Mouse (Mus musculus) liver, embryonic 14.5 days (tissue): ENCODE measurements at regions not wholly inside any gene's neighbourhood (a gene's known extent, or its start where the extent isn't known, plus 50 kb on each side); places are given as distances from the start of the nearest gene placed in this dataset.

Source experiments
- ATAC-seq: fragments of 200-750 bp; cut with Nextera tagmentation; 2 replicates; pipeline ENCODE4 v1.8.0; 2017; ENCODE audit warnings: moderate number of reproducible peaks, mild to moderate bottlenecking, moderate library complexity; ENCODE audit not compliant: insufficient read depth
- DNase-seq, 3 experiments: peaks; one replicate each; pipeline ENCODE4 v3.0.0-alpha.2; 2012 to 2013; ENCODE audit warnings: low read depth in 3 of 3, low spot score in 3 of 3
- H3K27ac ChIP-seq: fragments of 300-500 bp; sonication (generic); 2 replicates; pipeline ENCODE4 v1.5.1; 2014; ENCODE audit warnings: moderate library complexity, mild to moderate bottlenecking, control low read depth, inconsistent platforms
- H3K27me3 ChIP-seq: fragments of 300-500 bp; sonication (generic); 2 replicates; pipeline ENCODE4 v1.6.1; 2014; ENCODE audit warnings: mild to moderate bottlenecking, low read length, moderate library complexity; ENCODE audit not compliant: control insufficient read depth, insufficient read depth
- H3K36me3 ChIP-seq: fragments of 300-500 bp; sonication (generic); replicated peaks from 2 replicates; pipeline ENCODE4 v1.6.1; 2014; ENCODE audit warnings: low read depth; ENCODE audit not compliant: control insufficient read depth, insufficient read depth
- H3K4me1 ChIP-seq, 2 experiments: fragments of 200-500 bp in 1 of 2; fragments of 300-500 bp in 1 of 2; sonication (generic) in 1 of 2; replicated peaks; 2 replicates each; pipeline ENCODE4 v1.6.1; 2012 to 2014; ENCODE audit warnings: antibody characterized with exemption in 1 of 2, inconsistent platforms in 1 of 2, low read length in 1 of 2; ENCODE audit not compliant: control insufficient read depth in 2 of 2, insufficient read depth in 2 of 2
- H3K4me2 ChIP-seq: fragments of 300-500 bp; sonication (generic); 2 replicates; pipeline ENCODE4 v1.6.1; 2014; ENCODE audit warnings: low read depth, mild to moderate bottlenecking, control low read depth, moderate library complexity
- H3K4me3 ChIP-seq, 2 experiments: fragments of 200-500 bp in 1 of 2; fragments of 300-500 bp in 1 of 2; sonication (generic) in 1 of 2; 2 replicates each; pipeline ENCODE4 v1.5.1; 2012 to 2014; ENCODE audit warnings: low read depth in 2 of 2, low read length in 2 of 2, mild to moderate bottlenecking in 2 of 2, control low read depth in 1 of 2, inconsistent platforms in 1 of 2, moderate library complexity in 1 of 2; ENCODE audit not compliant: insufficient read depth in 1 of 2
- H3K9ac ChIP-seq: fragments of 300-500 bp; sonication (generic); replicated peaks from 2 replicates; pipeline ENCODE4 v1.6.1; 2014; ENCODE audit warnings: mild to moderate bottlenecking, control low read depth, moderate library complexity
- H3K9me3 ChIP-seq: fragments of 300-500 bp; sonication (generic); 2 replicates; pipeline ENCODE4 v1.6.1; 2016; ENCODE audit warnings: low read length, mixed read lengths; ENCODE audit not compliant: control insufficient read depth
- CTCF ChIP-seq: IDR thresholded peaks from 2 replicates; pipeline ENCODE4 v1.5.1; 2016; ENCODE audit warnings: antibody characterized with exemption, low read depth, control low read depth
- EP300 ChIP-seq: IDR thresholded peaks from 2 replicates; pipeline ENCODE4 v1.6.1; 2016; ENCODE audit warnings: antibody characterized with exemption, low read depth
- WGBS: fragments of 180-500 bp; shearing (Covaris S2); extraction: QIAGEN DNeasy Blood & Tissue Kit; methylation state at CpG from one replicate; pipeline ENCODE4 v1.1.7; 2014; ENCODE audit not compliant: insufficient replicate concordance; 5-methylcytosine and 5-hydroxymethylcytosine counted together

- Histone ChIP-seq H3K9me3 (no peaks in the 10 kb centered on the region), H3K4me1 (no peaks in the 10 kb centered on the region), H3K27me3 (no peaks in the 10 kb centered on the region), H3K9ac (no peak overlapping the region), H3K36me3 (no peaks in the 10 kb centered on the region), H3K27ac (no peak overlapping the region), H3K4me3 (no peak overlapping the region), H3K4me2 (no peak overlapping the region)
- 75% methylated on average over 5 of the region's 6 CpGs for WGBS
- ATAC-seq = no peak
- TF ChIP-seq CTCF (no peak), EP300 (no peak)
- no peak for DNase-seq
Observed at GRCm38 (mm10) chr8:78147170-78147569, 65.9 kb upstream of the Ttc29 start.

- no peak for ATAC-seq
- 72% methylated on average over 2 of the region's 2 CpGs for WGBS
- Histone ChIP-seq H3K27ac (no peak overlapping the region), H3K27me3 (no peaks in the 10 kb centered on the region), H3K36me3 (no peaks in the 10 kb centered on the region), H3K4me1 (no peaks in the 10 kb centered on the region), H3K4me2 (no peak overlapping the region), H3K9ac (no peak overlapping the region), H3K9me3 (no peaks in the 10 kb centered on the region), H3K4me3 (no peak overlapping the region)
- no peak for DNase-seq
- no peak for TF ChIP-seq EP300
- no peak for TF ChIP-seq CTCF
Observed at GRCm38 (mm10) chr8:78148006-78148405, 65.1 kb upstream of the Ttc29 start.

GRCm38 (mm10) chr8:78154873-78155272, 58.2 kb upstream of the Ttc29 start:
- H3K27me3 ChIP-seq = no peaks in the 10 kb centered on the region
- no peak overlapping the region for H3K4me3 ChIP-seq
- H3K27ac ChIP-seq = no peak overlapping the region
- H3K9ac ChIP-seq = no peak overlapping the region
- no peak overlapping the region for H3K4me2 ChIP-seq
- no peak for ATAC-seq
- no peaks in the 10 kb centered on the region for H3K9me3 ChIP-seq
- no peaks in the 10 kb centered on the region for H3K4me1 ChIP-seq
- WGBS = 51% methylated on average over 8 of the region's 8 CpGs
- TF ChIP-seq EP300 (no peak), CTCF (no peak)
- no peaks in the 10 kb centered on the region for H3K36me3 ChIP-seq
- no peak for DNase-seq

GRCm38 (mm10) chr8:78162046-78162445, 51.1 kb upstream of the Ttc29 start:
- Histone ChIP-seq H3K4me1 (no peaks in the 10 kb centered on the region), H3K9ac (no peak overlapping the region), H3K9me3 (no peaks in the 10 kb centered on the region), H3K4me3 (no peak overlapping the region), H3K27me3 (no peaks in the 10 kb centered on the region), H3K4me2 (no peak overlapping the region), H3K36me3 (no peaks in the 10 kb centered on the region), H3K27ac (no peak overlapping the region)
- TF ChIP-seq CTCF = no peak
- no peak for TF ChIP-seq EP300
- ATAC-seq (no peak), DNase-seq (no peak)
- WGBS = 46% methylated on average over 1 of the region's 1 CpGs

GRCm38 (mm10) chr8:78162763-78163508, 50.2 kb upstream of the Ttc29 start:
- ATAC-seq = no peak
- WGBS = 68% methylated on average over 5 of the region's 5 CpGs
- no peak overlapping the region for H3K27ac ChIP-seq

More at GRCm38 (mm10) chr8:78162763-78163508, 50.2 kb upstream of the Ttc29 start:
- no peak for DNase-seq
- Histone ChIP-seq H3K4me1 (no peaks in the 10 kb centered on the region), H3K9me3 (no peaks in the 10 kb centered on the region), H3K27me3 (no peaks in the 10 kb centered on the region), H3K4me3 (no peak overlapping the region), H3K4me2 (no peak overlapping the region), H3K36me3 (no peaks in the 10 kb centered on the region), H3K9ac (no peak overlapping the region)
- TF ChIP-seq EP300 (no peak), CTCF (no peak)
